Mouse (Mus musculus): ENCODE results near the gene Rpl9-ps1.

Rpl9-ps1 gene

GRCm38 (mm10) chr11:83623586-83623985, 21.8 kb downstream of the Rpl9-ps1 start:
- no peak for DNase-seq (ENCODE audit: extremely low read depth, low read depth)

DNA sequence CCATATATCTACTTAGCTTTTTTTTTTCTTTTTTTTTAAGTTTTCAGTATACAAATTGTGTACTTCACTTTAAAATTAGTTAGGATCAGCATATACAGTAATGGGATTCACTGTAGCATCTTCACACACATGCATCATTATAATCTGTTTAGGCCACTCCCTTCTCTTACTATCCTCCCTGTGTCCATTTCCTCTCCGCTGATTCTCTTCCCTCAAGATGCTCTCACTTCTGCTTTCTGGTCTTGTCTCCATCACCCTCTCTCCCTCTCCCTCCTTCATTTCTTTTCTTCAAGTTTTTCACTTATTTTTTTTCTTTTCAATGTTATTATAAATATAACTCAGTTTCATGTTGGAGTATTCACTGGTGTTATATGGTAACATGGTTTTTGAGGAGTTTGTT, 26.4 kb downstream of the Rpl9-ps1 start:
- peak; percentile 11 for DNase-seq (ENCODE audit: extremely low read depth, low read depth)

GRCm38 (mm10) chr11:83618238-83618637, 27.2 kb downstream of the Rpl9-ps1 start:
- no peak for DNase-seq (ENCODE audit: extremely low read depth, low read depth)

DNA sequence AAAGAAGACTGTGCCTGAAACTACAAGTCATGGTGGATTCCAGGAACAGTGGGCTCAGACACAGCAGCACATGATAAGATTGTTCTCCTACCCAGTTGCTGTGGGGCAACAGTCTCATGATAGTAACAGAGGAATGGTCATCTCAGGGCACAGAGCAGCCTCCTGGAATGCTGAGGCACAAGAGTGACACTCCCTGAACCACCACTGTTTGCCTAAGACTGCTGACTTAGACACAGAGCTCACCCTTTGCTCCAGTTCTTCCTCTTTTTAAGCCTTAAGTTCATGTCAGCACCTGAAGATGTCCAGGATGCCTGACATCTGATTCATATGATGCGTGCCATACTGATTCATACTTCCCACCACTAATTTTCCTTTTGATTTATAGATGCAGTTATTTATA, 28.8 kb downstream of the Rpl9-ps1 start:
- DNase-seq (ENCODE audit: extremely low read depth, low read depth): no peak

DNA sequence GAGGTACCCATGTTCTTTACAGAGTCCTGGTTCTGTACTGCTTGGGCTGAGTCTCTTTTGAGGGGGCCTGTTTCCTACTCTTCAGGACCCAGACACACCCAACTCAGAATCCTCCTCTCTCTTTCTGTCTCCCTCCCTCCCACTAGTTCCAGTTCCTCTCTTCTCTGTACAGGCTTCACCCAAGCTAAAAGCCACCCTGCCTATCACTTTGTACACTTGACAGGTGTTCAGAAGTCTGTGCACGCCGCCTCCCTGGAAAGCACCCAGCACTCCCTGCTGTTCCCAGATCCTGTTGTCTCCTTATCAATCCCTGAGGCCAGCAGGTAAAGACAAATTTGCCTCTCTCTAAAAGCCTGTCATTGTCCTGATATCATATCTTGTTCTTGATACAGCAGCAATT, 34.5 kb downstream of the Rpl9-ps1 start:
- DNase-seq (ENCODE audit: extremely low read depth, low read depth): no peak

GRCm38 (mm10) chr11:83606396-83606795, 39.0 kb downstream of the Rpl9-ps1 start:
- DNase-seq (ENCODE audit: extremely low read depth, low read depth): no peak

- no peak for DNase-seq (ENCODE audit: extremely low read depth, low read depth)
Measured at GRCm38 (mm10) chr11:83605535-83605934, 39.9 kb downstream of the Rpl9-ps1 start.

- DNase-seq (ENCODE audit: extremely low read depth, low read depth): no peak
Measured at GRCm38 (mm10) chr11:83604698-83605097, 40.7 kb downstream of the Rpl9-ps1 start.

DNA sequence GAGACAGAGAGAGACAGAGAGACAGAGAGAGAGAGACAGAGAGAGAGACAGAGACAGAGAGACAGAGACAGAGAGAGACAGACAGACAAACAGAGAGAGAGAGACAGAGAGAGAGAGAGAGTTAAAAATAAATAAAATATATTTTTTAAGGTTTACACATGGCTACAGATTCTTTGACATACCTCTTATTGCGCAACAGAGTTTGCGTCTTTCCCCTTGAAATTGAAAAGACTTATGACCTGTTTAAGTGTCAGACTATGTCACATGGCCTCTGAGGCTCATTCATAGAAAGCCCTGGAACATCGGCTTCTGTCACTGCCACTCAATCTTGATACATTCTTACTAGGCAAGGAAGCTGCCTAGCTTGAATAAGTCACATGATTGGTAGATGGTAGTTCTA, 42.0 kb downstream of the Rpl9-ps1 start:
- DNase-seq (ENCODE audit: extremely low read depth, low read depth): no peak

DNA sequence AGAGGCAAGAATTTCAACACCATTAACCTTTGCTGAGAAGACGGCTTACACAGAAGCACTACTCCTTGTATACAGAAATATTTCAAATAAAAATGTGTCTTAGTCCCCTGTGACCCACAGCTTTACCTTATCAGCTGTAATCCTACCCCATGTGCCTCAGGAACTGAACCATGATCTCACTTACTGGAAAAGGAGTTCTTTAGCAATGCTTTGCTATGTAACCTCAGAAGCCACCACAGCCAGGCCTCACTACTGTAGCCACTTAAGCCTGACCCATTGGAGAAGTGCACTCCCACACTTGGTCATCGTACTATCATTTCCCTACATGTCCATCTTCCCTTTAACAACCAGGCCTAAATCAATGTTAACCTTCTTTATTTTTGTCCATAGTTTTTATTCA, 44.8 kb downstream of the Rpl9-ps1 start:
- DNase-seq (ENCODE audit: extremely low read depth, low read depth): no peak

GRCm38 (mm10) chr11:83598991-83599390, 46.4 kb downstream of the Rpl9-ps1 start:
- DNase-seq (ENCODE audit: extremely low read depth, low read depth): no peak

- no peak for DNase-seq (ENCODE audit: extremely low read depth, low read depth)
Measured at GRCm38 (mm10) chr11:83598207-83598837, 47.1 kb downstream of the Rpl9-ps1 start.

DNA sequence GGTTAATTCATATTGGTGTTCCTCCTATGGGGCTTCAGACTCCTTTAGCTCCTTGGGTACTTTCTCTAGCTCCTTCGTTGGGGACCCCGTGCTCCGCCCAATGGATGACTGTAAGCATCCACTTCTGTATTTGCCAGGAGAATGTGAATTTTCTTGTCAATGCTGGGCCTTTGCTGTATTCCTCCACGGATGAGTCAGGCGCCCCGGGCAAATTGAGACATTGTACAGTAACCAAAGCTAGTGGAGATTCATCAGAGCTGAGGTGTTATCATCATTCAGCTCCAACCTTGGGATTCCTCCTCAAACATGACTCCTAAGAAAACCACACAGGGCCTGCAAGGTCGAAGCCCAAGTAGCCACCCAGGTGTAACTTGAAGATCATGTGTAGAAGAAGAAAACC, 47.6 kb downstream of the Rpl9-ps1 start:
- no peak for DNase-seq (ENCODE audit: extremely low read depth, low read depth)

GRCm38 (mm10) chr11:83595669-83596455, 49.6 kb downstream of the Rpl9-ps1 start:
- DNase-seq (ENCODE audit: extremely low read depth, low read depth): no peak
